In the genomic region with DNA sequence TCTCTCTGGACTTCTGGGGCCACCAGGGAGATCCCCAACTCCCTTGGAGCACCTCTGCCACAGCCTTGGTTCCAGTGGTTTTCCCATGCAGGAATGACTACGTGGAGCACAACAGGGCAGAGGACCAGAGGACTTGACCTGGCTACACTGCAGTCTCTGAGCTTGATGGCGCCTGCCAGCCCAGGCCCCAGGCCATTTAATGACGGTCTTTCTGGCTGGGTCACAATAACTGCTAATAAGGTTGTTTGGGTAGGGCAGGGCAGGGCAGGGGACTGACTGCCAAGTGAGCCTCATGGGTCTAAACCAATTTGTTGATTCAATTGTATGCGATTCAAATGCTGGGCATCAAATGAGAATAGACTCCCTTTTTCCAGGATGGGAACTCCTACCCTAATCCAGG, we compare ENCODE assay signal across 19 mouse cellular contexts.
DNase-seq lines count a peak whose midpoint lies in the region; TF ChIP-seq lines count a peak whose summit lies in the region.
"Had no signal": no experiment of that assay in that cellular context is flagged by ENCODE, and none has a peak within 500 bp of the region (broad histone marks: within the 10 kb centered on the region; RNA-seq: fewer than 3 reads in every experiment).

No protein-coding gene starts in this region.

- H3K4me3 ChIP-seq in gastrocnemius, adult 2 months: no peak overlapping the region
- no peak overlapping the region for H3K4me3 ChIP-seq in layer of hippocampus, adult 2 months
- H3K4me3 ChIP-seq: embryonic facial prominence, embryonic 15.5 days; erythroblast, embryonic 14.5 days; forebrain, embryonic 10.5 days; forebrain, embryonic 15.5 days; hindbrain, embryonic 12.5 days had no signal

- H3K27ac ChIP-seq in gastrocnemius, adult 2 months: no peak overlapping the region
- peak overlapping the region; percentile 55; the same call in 1 of the 2 replicates for H3K27ac ChIP-seq in layer of hippocampus, adult 2 months
- H3K27ac ChIP-seq: embryonic facial prominence, embryonic 15.5 days; forebrain, embryonic 10.5 days; forebrain, embryonic 15.5 days; hindbrain, embryonic 12.5 days had no signal

- DNase-seq in adrenal gland, adult 2 months: peak; percentile 42
- DNase-seq in adrenal gland, postnatal 4 days (ENCODE audit: low spot score in 2 of 2): no peak
- peak; percentile 48 for DNase-seq in gastrocnemius, adult 2 months
- DNase-seq in gastrocnemius, postnatal 14 days: no peak
- no peak for DNase-seq in layer of hippocampus, adult 2 months (ENCODE audit: low spot score in 2 of 2)
- no peak for DNase-seq in layer of hippocampus, postnatal 36 days
- DNase-seq in left cerebral cortex, adult 9 months (ENCODE audit: low spot score in 2 of 2): no peak
- DNase-seq: cerebellum, adult 11 months; cerebellum, adult 8-10 months; cerebellum, postnatal 14 days; embryo, embryonic 11 days; heart, postnatal 10 days; heart, postnatal 4 days; kidney, adult 8-10 months had no signal

- TF ChIP-seq CTCF in gastrocnemius, adult 2 months (IDR thresholded peaks at IDR 0.05): no peak
- no peak for TF ChIP-seq CTCF in layer of hippocampus, adult 2 months (conservative IDR thresholded peaks at IDR 0.05)

- intact Hi-C loops in gastrocnemius, adult 2 months (cut with DNase I): loop anchor here (5.0 kb wide), 1 partner anchor 70 kb away; no protein-coding TSS in a partner anchor
- intact Hi-C loops in gastrocnemius, postnatal 14 days (cut with DNase I; ENCODE audit: low total_unique reads): no loop called here

Comparison
In these comparisons a context has a peak if more than half of its experiments do, and no peak if none do; other contexts are left out.
1. DNase-seq: peak in adrenal gland, adult 2 months (single experiment) and gastrocnemius, adult 2 months (single experiment); none in adrenal gland, postnatal 4 days (0 of 2), gastrocnemius, postnatal 14 days (single experiment), layer of hippocampus, adult 2 months (0 of 2), layer of hippocampus, postnatal 36 days (0 of 2) and left cerebral cortex, adult 9 months (0 of 2).